ENCODE assay signal across 8 mouse cellular contexts in the genomic region with DNA sequence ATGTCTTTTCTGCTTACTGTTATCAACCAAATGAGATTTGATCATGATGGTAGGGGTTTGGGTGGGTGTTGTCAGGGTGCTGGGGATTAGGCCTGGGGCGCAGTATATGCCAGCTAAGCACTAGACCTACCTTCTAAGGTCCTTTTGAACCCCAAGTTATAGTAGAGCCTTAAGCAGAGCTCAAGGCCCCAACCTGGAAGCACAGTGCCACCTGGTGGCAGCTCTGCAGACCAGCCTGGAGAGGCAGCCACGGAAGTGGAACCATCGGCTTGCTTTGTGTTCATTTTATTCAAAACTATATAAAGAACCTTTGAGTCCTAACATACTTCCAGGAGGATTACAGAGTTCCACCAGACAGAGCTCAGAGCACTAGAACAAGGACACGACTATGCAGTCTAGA. TPM values are rescaled to one million over a fixed set of nuclear protein-coding genes. Genes with fewer than 3 reads are reported as not detected.
A peak's percentile ranks its signal among the peaks of the same experiment; 100 is the strongest.
DNase-seq lines count a peak whose midpoint lies in the region; ATAC-seq and TF ChIP-seq lines count a peak whose summit lies in the region.

No protein-coding gene starts in this region.

- TF ChIP-seq EP300 in heart, adult 2 months (IDR thresholded peaks at IDR 0.05; ENCODE audit: insufficient read depth, low read depth, low read length), result peak; percentile 72; the same call in 1 of the 2 replicates
- no peak for TF ChIP-seq EP300 in stomach, postnatal 0 days (optimal IDR thresholded peaks at IDR 0.05)

- H3K4me3 ChIP-seq in heart, adult 2 months, result no peak overlapping the region
- no peak overlapping the region for H3K4me3 ChIP-seq in layer of hippocampus, adult 2 months
- H3K4me3 ChIP-seq in stomach, postnatal 0 days (ENCODE audit: low read depth, low read length), result no peak overlapping the region

- intact Hi-C loops in heart, adult 2 months (cut with DNase I), result loop anchor here (1.0 kb wide), 2 partner anchors 29 to 53 kb away; no protein-coding TSS in a partner anchor

- no peaks in the 10 kb centered on the region for H3K4me1 ChIP-seq in heart, adult 2 months (ENCODE audit: control insufficient read depth, insufficient read depth, low read length)
- H3K4me1 ChIP-seq in stomach, postnatal 0 days (replicated peaks; ENCODE audit: control insufficient read depth, insufficient read depth), result no peaks in the 10 kb centered on the region

- DNase-seq in heart, adult 2 months, result peak; percentile 49 to 64
- DNase-seq in heart, adult 11 months, result no peak
- peak; percentile 85 for DNase-seq in CD4-positive helper T cell, adult 2 months (ENCODE audit: low read depth, low spot score)
- peak; percentile 80 for DNase-seq in adrenal gland, postnatal 14 days
- DNase-seq in forelimb bud, embryonic 11.5 days (ENCODE audit: low read depth, low spot score), result peak; percentile 61
- DNase-seq in layer of hippocampus, adult 2 months (ENCODE audit: low spot score in 2 of 2), result peak; percentile 39 to 55
- DNase-seq in lung, postnatal 4 days, result peak; percentile 64 to 73
- peak; percentile 70 for DNase-seq in stomach, postnatal 0 days (ENCODE audit: low spot score)

- peak; percentile 74 for ATAC-seq in stomach, postnatal 0 days (ENCODE audit: low FRiP score, low TSS enrichment)

- WGBS in heart, adult 2 months, result 43% methylated on average over 4 of the region's 4 CpGs
- WGBS in stomach, postnatal 0 days, result 33% methylated on average over 4 of the region's 4 CpGs

- TF ChIP-seq CTCF in heart, adult 2 months (IDR thresholded peaks at IDR 0.05), result peak; percentile 89
- peak; percentile 95 for TF ChIP-seq CTCF in layer of hippocampus, adult 2 months (conservative IDR thresholded peaks at IDR 0.05)
- peak; percentile 96 for TF ChIP-seq CTCF in stomach, postnatal 0 days (IDR thresholded peaks at IDR 0.05; ENCODE audit: low read depth)

- H3K27ac ChIP-seq in heart, adult 2 months, result no peak overlapping the region
- H3K27ac ChIP-seq in layer of hippocampus, adult 2 months, result no peak overlapping the region
- no peak overlapping the region for H3K27ac ChIP-seq in stomach, postnatal 0 days (replicated peaks)

- H3K9me3 ChIP-seq in stomach, postnatal 0 days (ENCODE audit: control insufficient read depth, low read length), result no peaks in the 10 kb centered on the region

- no peaks in the 10 kb centered on the region for H3K36me3 ChIP-seq in heart, adult 2 months (ENCODE audit: control insufficient read depth, insufficient read depth, low read length)
- H3K36me3 ChIP-seq in stomach, postnatal 0 days (ENCODE audit: control insufficient read depth, insufficient read depth, low read length), result peaks cover 7% of the 10 kb centered on the region; the same call in 1 of the 2 replicates

- H3K9ac ChIP-seq in heart, adult 2 months (ENCODE audit: low read depth, low read length), result no peak overlapping the region
- no peak overlapping the region for H3K9ac ChIP-seq in stomach, postnatal 0 days (ENCODE audit: low read length)

- no peaks in the 10 kb centered on the region for H3K27me3 ChIP-seq in heart, adult 2 months (ENCODE audit: control insufficient read depth, insufficient read depth, low read length)
- H3K27me3 ChIP-seq in stomach, postnatal 0 days (ENCODE audit: control insufficient read depth, insufficient read depth, low read length), result no peaks in the 10 kb centered on the region

- no peaks in the 10 kb centered on the region for H3K79me2 ChIP-seq in heart, adult 2 months (replicated peaks; ENCODE audit: control insufficient read depth, insufficient read depth, low read length)

- no peak for TF ChIP-seq POLR2A in heart, adult 2 months (IDR thresholded peaks at IDR 0.05; ENCODE audit: insufficient read depth, low read depth, low read length)

- no peak overlapping the region for H3K4me2 ChIP-seq in stomach, postnatal 0 days (replicated peaks; ENCODE audit: low read depth)

RNA-seq across cellular contexts. Expression of a gene that starts 13.6 kb away (rescaled TPM):
- total RNA-seq in heart, adult 2 months (2021), result under 1 TPM in 1 of 2 experiments, not detected in 1; 0.21 TPM
- polyA plus RNA-seq in heart, adult 2 months (2012; rRNA removed), result 0.62 TPM in 1 of 2 replicates, not detected in the other
- 1.2 TPM in 1 of 2 replicates, not detected in the other for total RNA-seq in adrenal gland, postnatal 14 days (2021)
- under 1 TPM; 0.39 to 0.92 TPM for total RNA-seq in layer of hippocampus, adult 2 months (2021)
- 39.8 and 42.2 TPM in 2 replicates for polyA plus RNA-seq in stomach, postnatal 0 days (2015; fragmentation: Nextera tagmentation; extraction: Ambion mirVana)

RNA-seq across cellular contexts. Expression of a gene that starts 22.0 kb away (rescaled TPM):
- total RNA-seq in heart, adult 2 months (2021), result 10 to 100 TPM in 1 of 2 experiments, 1 to 10 TPM in 1; 8.5 to 11.3 TPM
- polyA plus RNA-seq in heart, adult 2 months (2012; rRNA removed), result 6.8 and 12.1 TPM in 2 replicates
- total RNA-seq in adrenal gland, postnatal 14 days (2021), result 15.8 and 16.4 TPM in 2 replicates
- total RNA-seq in layer of hippocampus, adult 2 months (2021), result 10 to 100 TPM; 20.3 to 23.4 TPM
- 15.7 and 15.8 TPM in 2 replicates for polyA plus RNA-seq in stomach, postnatal 0 days (2015; fragmentation: Nextera tagmentation; extraction: Ambion mirVana)

RNA-seq across cellular contexts. Expression of a gene that starts 58.5 kb away (rescaled TPM):
- 10 to 100 TPM; 53.8 to 58.2 TPM for total RNA-seq in heart, adult 2 months (2021)
- 25.0 and 35.0 TPM in 2 replicates for polyA plus RNA-seq in heart, adult 2 months (2012; rRNA removed)
- 120 and 136 TPM in 2 replicates for total RNA-seq in adrenal gland, postnatal 14 days (2021)
- total RNA-seq in layer of hippocampus, adult 2 months (2021), result 100 to 1,000 TPM; 136 to 153 TPM
- 95.9 and 108 TPM in 2 replicates for polyA plus RNA-seq in stomach, postnatal 0 days (2015; fragmentation: Nextera tagmentation; extraction: Ambion mirVana)
